Mouse (Mus musculus): ENCODE data around the gene Amz1. TPM values are rescaled to one million over a fixed set of nuclear protein-coding genes. Genes with fewer than 3 reads are reported as not detected.

Gene Amz1
- total and polyA plus RNA-seq, 3 experiments = 7.5 to 12.4 (median 8.3) TPM

GRCm38 (mm10) chr5:140767704-140768141 is 43.8 kb downstream of the Amz1 start:
- H3K79me2 ChIP-seq (replicated peaks; ENCODE audit: control insufficient read depth, extremely low read depth, insufficient read depth, poor library complexity, severe bottlenecking) = no peaks in the 10 kb centered on the region
- no peak for DNase-seq (ENCODE audit: extremely low read depth)
- H3K4me2 ChIP-seq (ENCODE audit: insufficient read depth, low read depth, poor library complexity, severe bottlenecking) = no peak overlapping the region
- peaks cover 0 to 15% of the 10 kb centered on the region in 2 experiments for H3K36me3 ChIP-seq (replicated peaks in 1 of 2; ENCODE audit: control insufficient read depth in 1 of 2, insufficient read depth in 1 of 2, low read length in 1 of 2)
- H3K27ac ChIP-seq (ENCODE audit: insufficient read depth, low read depth) = no peak overlapping the region
- peaks cover 7 to 74% of the 10 kb centered on the region in 2 experiments; a peak in 3 of 4 replicates for H3K4me1 ChIP-seq (ENCODE audit: control insufficient read depth in 1 of 2, insufficient read depth in 2 of 2)
- dilution Hi-C loops (cut with MboI; ENCODE audit: extremely low pct_ligation_motif_present, extremely low pct_unique_long_range_greater_than_20kb, low sequenced_read_pairs) = no loop called here
- H3K9me3 ChIP-seq (replicated peaks; ENCODE audit: low read length) = no peaks in the 10 kb centered on the region
- no peaks in the 10 kb centered on the region for H3K27me3 ChIP-seq (replicated peaks)
- no peak overlapping the region for H3K9ac ChIP-seq (ENCODE audit: insufficient read depth, low read depth)
- in situ Hi-C loops (cut with MboI; ENCODE audit: low pct_ligation_motif_present, low pct_unique_long_range_greater_than_20kb, low sequenced_read_pairs) = no loop called here
- no peak for TF ChIP-seq USF1 (IDR thresholded peaks at IDR 0.05; ENCODE audit: low read depth, low read length)
- no peak for TF ChIP-seq ZMIZ1 (IDR thresholded peaks at IDR 0.05; ENCODE audit: low read depth, low read length)
- no peak for TF ChIP-seq GABPA (IDR thresholded peaks at IDR 0.05; ENCODE audit: insufficient replicate concordance, low read depth, low read length)
- no peak overlapping the region for H3K4me3 ChIP-seq (replicated peaks in 1 of 3; ENCODE audit: low read depth in 2 of 3, low read length in 2 of 3, poor library complexity in 1 of 3)

- Histone ChIP-seq H3K4me3 (replicated peaks in 1 of 3; ENCODE audit: low read depth in 2 of 3, low read length in 2 of 3, poor library complexity in 1 of 3) (no peak overlapping the region), H3K9me3 (replicated peaks; ENCODE audit: low read length) (no peaks in the 10 kb centered on the region), H3K27ac (ENCODE audit: insufficient read depth, low read depth) (no peak overlapping the region), H3K36me3 (replicated peaks in 1 of 2; ENCODE audit: control insufficient read depth in 1 of 2, insufficient read depth in 1 of 2, low read length in 1 of 2) (peaks cover 0 to 17% of the 10 kb centered on the region in 2 experiments), H3K9ac (ENCODE audit: insufficient read depth, low read depth) (no peak overlapping the region), H3K4me2 (ENCODE audit: insufficient read depth, low read depth, poor library complexity, severe bottlenecking) (no peak overlapping the region), H3K27me3 (replicated peaks) (no peaks in the 10 kb centered on the region), H3K79me2 (replicated peaks; ENCODE audit: control insufficient read depth, extremely low read depth, insufficient read depth, poor library complexity, severe bottlenecking) (no peaks in the 10 kb centered on the region), H3K4me1 (ENCODE audit: control insufficient read depth in 1 of 2, insufficient read depth in 2 of 2) (peaks cover 6 to 73% of the 10 kb centered on the region in 2 experiments; a peak in 3 of 4 replicates)
- dilution Hi-C loops (cut with MboI; ENCODE audit: extremely low pct_ligation_motif_present, extremely low pct_unique_long_range_greater_than_20kb, low sequenced_read_pairs) (no loop called here), in situ Hi-C loops (cut with MboI; ENCODE audit: low pct_ligation_motif_present, low pct_unique_long_range_greater_than_20kb, low sequenced_read_pairs) (no loop called here)
- TF ChIP-seq CHD1 (IDR thresholded peaks at IDR 0.05; ENCODE audit: low read depth, low read length) = no peak
- DNase-seq (ENCODE audit: extremely low read depth) = no peak
These were observed 44.4 kb downstream of the Amz1 start for GRCm38 (mm10) chr5:140768333-140768732.

- H3K4me1 ChIP-seq (ENCODE audit: control insufficient read depth in 1 of 2, insufficient read depth in 2 of 2) = peaks cover 5 to 46% of the 10 kb centered on the region in 2 experiments; a peak in 3 of 4 replicates
- H3K79me2 ChIP-seq (replicated peaks; ENCODE audit: control insufficient read depth, extremely low read depth, insufficient read depth, poor library complexity, severe bottlenecking) = no peaks in the 10 kb centered on the region
- DNase-seq (ENCODE audit: extremely low read depth) = peak; percentile 17
- no peak overlapping the region; the same call in 1 of the 2 replicates for H3K9ac ChIP-seq (ENCODE audit: insufficient read depth, low read depth)
- no peak overlapping the region for H3K27ac ChIP-seq (ENCODE audit: insufficient read depth, low read depth)
- H3K4me2 ChIP-seq (ENCODE audit: insufficient read depth, low read depth, poor library complexity, severe bottlenecking) = peak overlapping the region; percentile 14; the same call in 1 of the 2 replicates
- H3K9me3 ChIP-seq (replicated peaks; ENCODE audit: low read length) = no peaks in the 10 kb centered on the region
- peaks cover 0 to 18% of the 10 kb centered on the region in 2 experiments for H3K36me3 ChIP-seq (replicated peaks in 1 of 2; ENCODE audit: control insufficient read depth in 1 of 2, insufficient read depth in 1 of 2, low read length in 1 of 2)
- TF ChIP-seq E2F4 (IDR thresholded peaks at IDR 0.05; ENCODE audit: insufficient replicate concordance, low read depth, low read length) (no peak), RCOR1 (conservative IDR thresholded peaks at IDR 0.05; ENCODE audit: low read depth, low read length) (no peak), HCFC1 (IDR thresholded peaks at IDR 0.05; ENCODE audit: low read depth, low read length) (no peak), JUND (conservative IDR thresholded peaks at IDR 0.05; ENCODE audit: low read depth, low read length) (no peak), POLR2A (IDR thresholded peaks at IDR 0.05; ENCODE audit: low read depth, low read length) (no peak), KAT2A (IDR thresholded peaks at IDR 0.05; ENCODE audit: insufficient replicate concordance, low read length) (no peak), ZMIZ1 (IDR thresholded peaks at IDR 0.05; ENCODE audit: low read depth, low read length) (no peak), CHD1 (IDR thresholded peaks at IDR 0.05; ENCODE audit: low read depth, low read length) (no peak), PAX5 (IDR thresholded peaks at IDR 0.05; ENCODE audit: low read length) (no peak), GABPA (IDR thresholded peaks at IDR 0.05; ENCODE audit: insufficient replicate concordance, low read depth, low read length) (no peak), MAFK (IDR thresholded peaks at IDR 0.05; ENCODE audit: insufficient replicate concordance, low read length) (no peak), CTCF (conservative IDR thresholded peaks at IDR 0.05 in 1 of 2, IDR thresholded peaks at IDR 0.05 in 1 of 2; ENCODE audit: low read depth in 2 of 2, low read length in 2 of 2) (no peak), TCF12 (IDR thresholded peaks at IDR 0.05; ENCODE audit: low read depth, low read length) (no peak), EP300 (IDR thresholded peaks at IDR 0.05; ENCODE audit: low read length) (no peak), UBTF (IDR thresholded peaks at IDR 0.05; ENCODE audit: low read depth, low read length) (no peak), MYC (IDR thresholded peaks at IDR 0.05; ENCODE audit: low read depth, low read length) (no peak), MXI1 (IDR thresholded peaks at IDR 0.05; ENCODE audit: low read depth, low read length) (no peak), ELF1 (IDR thresholded peaks at IDR 0.05; ENCODE audit: low read depth, low read length) (no peak)
- no peak overlapping the region for H3K4me3 ChIP-seq (replicated peaks in 1 of 3; ENCODE audit: low read depth in 2 of 3, low read length in 2 of 3, poor library complexity in 1 of 3)
- in situ Hi-C loops (cut with MboI; ENCODE audit: low pct_ligation_motif_present, low pct_unique_long_range_greater_than_20kb, low sequenced_read_pairs) = loop anchor here (5.0 kb wide), 1 partner anchor 56 kb away; no protein-coding TSS in a partner anchor
- no peaks in the 10 kb centered on the region for H3K27me3 ChIP-seq (replicated peaks)
- dilution Hi-C loops (cut with MboI; ENCODE audit: extremely low pct_ligation_motif_present, extremely low pct_unique_long_range_greater_than_20kb, low sequenced_read_pairs) = no loop called here
These were observed 47.7 kb downstream of the Amz1 start for GRCm38 (mm10) chr5:140771612-140772011.
